Mouse (Mus musculus): Measurements from ENCODE around the gene Gm4450. TPM values are rescaled to one million over a fixed set of nuclear protein-coding genes. Genes with fewer than 3 reads are reported as not detected.
"Not testable (repeated sequence)": the region's sequence is repeated elsewhere in the genome, so short reads cannot be mapped to it uniquely, and the experiment has no call there.

The Gm4450 gene
- not detected in 2 replicates for polyA plus RNA-seq (2014; fragmentation: Nextera tagmentation; extraction: Ambion mirVana)

DNA sequence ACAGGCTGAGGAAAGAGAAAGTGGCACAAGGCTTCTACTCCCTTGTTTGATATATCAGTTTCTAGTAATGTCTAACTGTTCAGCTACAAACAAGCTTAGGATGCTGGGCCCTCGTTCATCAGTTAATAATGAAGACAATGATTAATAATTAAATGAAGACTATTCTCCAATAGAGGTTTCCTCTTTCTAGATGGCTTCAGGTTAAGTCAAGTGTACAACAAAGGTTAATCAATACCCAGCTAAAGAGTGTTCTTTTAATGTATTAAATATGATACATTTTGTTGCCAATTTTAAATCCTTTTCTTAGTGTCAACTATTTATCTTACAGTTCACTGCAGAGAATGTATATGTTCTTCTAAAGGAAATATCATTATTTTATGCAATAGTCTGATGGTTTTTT lies at the start of gene Gm4450:
TSS of gene Gm4450 (minus strand) at position 101 of the 400 bp plus-strand sequence.
- H3K4me3 ChIP-seq (ENCODE audit: low read depth, low read length); DNase-seq (ENCODE audit: low spot score); H3K9ac ChIP-seq (ENCODE audit: low read depth, low read length); H3K36me3 ChIP-seq (ENCODE audit: control insufficient read depth, insufficient read depth, low read length); H3K27ac ChIP-seq (ENCODE audit: low read depth, low read length); ATAC-seq (ENCODE audit: low FRiP score); H3K4me2 ChIP-seq (replicated peaks; ENCODE audit: low read depth, low read length); H3K4me1 ChIP-seq (replicated peaks; ENCODE audit: control insufficient read depth, insufficient read depth, low read length); H3K9me3 ChIP-seq (ENCODE audit: control insufficient read depth, low read length); H3K27me3 ChIP-seq (ENCODE audit: control insufficient read depth, insufficient read depth, low read length): not testable (repeated sequence)
- no CpG with 5 or more reads among the region's 1 CpGs for WGBS

- H3K36me3 ChIP-seq (ENCODE audit: control insufficient read depth, insufficient read depth, low read length); H3K27ac ChIP-seq (ENCODE audit: low read depth, low read length); H3K9ac ChIP-seq (ENCODE audit: low read depth, low read length); DNase-seq (ENCODE audit: low spot score); H3K4me2 ChIP-seq (replicated peaks; ENCODE audit: low read depth, low read length); H3K27me3 ChIP-seq (ENCODE audit: control insufficient read depth, insufficient read depth, low read length); ATAC-seq (ENCODE audit: low FRiP score); H3K4me3 ChIP-seq (ENCODE audit: low read depth, low read length); H3K4me1 ChIP-seq (replicated peaks; ENCODE audit: control insufficient read depth, insufficient read depth, low read length); H3K9me3 ChIP-seq (ENCODE audit: control insufficient read depth, low read length): not testable (repeated sequence)
Observed at GRCm38 (mm10) chr3:98497401-98497800, 40.5 kb upstream of the Gm4450 start.

GRCm38 (mm10) chr3:98496762-98497161 lies 39.8 kb upstream of the Gm4450 start:
- not testable (repeated sequence) for H3K27me3 ChIP-seq (ENCODE audit: control insufficient read depth, insufficient read depth, low read length); H3K4me3 ChIP-seq (ENCODE audit: low read depth, low read length); H3K27ac ChIP-seq (ENCODE audit: low read depth, low read length); H3K9me3 ChIP-seq (ENCODE audit: control insufficient read depth, low read length); H3K4me2 ChIP-seq (replicated peaks; ENCODE audit: low read depth, low read length); H3K4me1 ChIP-seq (replicated peaks; ENCODE audit: control insufficient read depth, insufficient read depth, low read length); H3K9ac ChIP-seq (ENCODE audit: low read depth, low read length); H3K36me3 ChIP-seq (ENCODE audit: control insufficient read depth, insufficient read depth, low read length); DNase-seq (ENCODE audit: low spot score); ATAC-seq (ENCODE audit: low FRiP score)
- WGBS = no CpG with 5 or more reads among the region's 2 CpGs

DNA sequence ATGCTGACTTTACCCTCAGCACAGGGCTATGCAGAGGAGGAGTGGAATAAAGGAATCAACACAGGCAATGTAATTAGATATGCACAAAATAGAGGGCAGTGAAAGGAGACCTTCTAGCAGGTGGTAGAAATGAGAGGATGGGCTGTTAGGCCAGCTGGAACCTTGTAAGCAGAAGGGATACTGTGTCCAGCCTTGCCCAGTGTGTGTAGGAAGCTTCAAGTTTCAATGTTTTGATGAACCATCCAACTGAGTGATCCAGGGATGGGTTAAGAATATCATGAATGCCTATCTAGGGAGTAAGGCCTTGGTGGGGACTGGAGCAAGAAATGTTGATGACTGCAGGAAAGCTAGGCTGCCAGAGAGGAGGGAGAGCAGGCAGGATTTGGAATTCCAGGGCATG lies 38.1 kb upstream of the Gm4450 start:
- not testable (repeated sequence) for H3K9me3 ChIP-seq (ENCODE audit: control insufficient read depth, low read length); H3K4me2 ChIP-seq (replicated peaks; ENCODE audit: low read depth, low read length); DNase-seq (ENCODE audit: low spot score); H3K4me3 ChIP-seq (ENCODE audit: low read depth, low read length); H3K27ac ChIP-seq (ENCODE audit: low read depth, low read length); H3K4me1 ChIP-seq (replicated peaks; ENCODE audit: control insufficient read depth, insufficient read depth, low read length); H3K9ac ChIP-seq (ENCODE audit: low read depth, low read length); H3K36me3 ChIP-seq (ENCODE audit: control insufficient read depth, insufficient read depth, low read length); ATAC-seq (ENCODE audit: low FRiP score); H3K27me3 ChIP-seq (ENCODE audit: control insufficient read depth, insufficient read depth, low read length)

GRCm38 (mm10) chr3:98494184-98494583 lies 37.3 kb upstream of the Gm4450 start:
- not testable (repeated sequence) for H3K4me3 ChIP-seq (ENCODE audit: low read depth, low read length); DNase-seq (ENCODE audit: low spot score); H3K27ac ChIP-seq (ENCODE audit: low read depth, low read length); H3K4me1 ChIP-seq (replicated peaks; ENCODE audit: control insufficient read depth, insufficient read depth, low read length); H3K9me3 ChIP-seq (ENCODE audit: control insufficient read depth, low read length); H3K36me3 ChIP-seq (ENCODE audit: control insufficient read depth, insufficient read depth, low read length); H3K4me2 ChIP-seq (replicated peaks; ENCODE audit: low read depth, low read length); H3K9ac ChIP-seq (ENCODE audit: low read depth, low read length); ATAC-seq (ENCODE audit: low FRiP score); H3K27me3 ChIP-seq (ENCODE audit: control insufficient read depth, insufficient read depth, low read length)

DNA sequence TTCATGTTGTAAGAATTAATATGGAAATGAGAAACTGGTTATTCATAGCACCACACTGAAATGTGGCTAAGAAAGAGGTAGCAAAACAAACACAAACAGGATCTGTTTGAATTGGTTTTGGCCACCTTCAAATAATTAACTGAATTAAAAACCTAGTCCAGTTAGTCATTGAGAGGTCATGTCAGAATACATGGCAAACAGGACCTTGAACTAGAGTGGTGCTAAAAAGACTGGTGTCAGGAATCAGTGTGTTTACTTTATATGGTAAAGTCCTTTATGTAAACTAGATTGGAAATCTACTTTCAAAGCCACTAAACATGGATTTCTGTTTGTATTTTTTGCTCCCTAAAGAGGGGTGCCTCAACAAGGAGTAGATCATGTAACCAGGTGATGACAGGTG lies 14.6 kb upstream of the Gm4450 start:
- not testable (repeated sequence) for H3K36me3 ChIP-seq (ENCODE audit: control insufficient read depth, insufficient read depth, low read length); H3K27me3 ChIP-seq (ENCODE audit: control insufficient read depth, insufficient read depth, low read length); H3K4me1 ChIP-seq (replicated peaks; ENCODE audit: control insufficient read depth, insufficient read depth, low read length); H3K9ac ChIP-seq (ENCODE audit: low read depth, low read length); H3K27ac ChIP-seq (ENCODE audit: low read depth, low read length); H3K9me3 ChIP-seq (ENCODE audit: control insufficient read depth, low read length); H3K4me3 ChIP-seq (ENCODE audit: low read depth, low read length); DNase-seq (ENCODE audit: low spot score); H3K4me2 ChIP-seq (replicated peaks; ENCODE audit: low read depth, low read length); ATAC-seq (ENCODE audit: low FRiP score)

DNA sequence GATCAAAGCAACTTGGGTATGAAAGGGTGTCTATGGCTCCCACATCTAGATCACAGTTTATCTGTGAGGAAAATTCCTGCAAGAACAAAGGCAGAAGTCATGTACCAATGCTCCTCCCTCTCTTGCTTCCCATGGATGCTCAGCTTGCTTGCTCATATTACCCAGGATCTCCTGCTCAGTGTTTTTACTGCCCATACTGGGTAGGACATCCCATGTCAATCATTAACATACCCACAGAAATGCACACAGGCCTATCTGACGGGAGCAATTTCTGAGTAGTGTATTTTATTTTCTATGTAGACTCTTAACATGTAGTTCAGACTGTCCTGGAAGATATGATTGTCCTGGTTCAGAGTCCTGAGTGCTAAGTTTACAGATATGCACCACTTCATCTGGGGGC lies 14.1 kb upstream of the Gm4450 start:
- H3K4me1 ChIP-seq (replicated peaks; ENCODE audit: control insufficient read depth, insufficient read depth, low read length); H3K9ac ChIP-seq (ENCODE audit: low read depth, low read length): not testable (repeated sequence)

DNA sequence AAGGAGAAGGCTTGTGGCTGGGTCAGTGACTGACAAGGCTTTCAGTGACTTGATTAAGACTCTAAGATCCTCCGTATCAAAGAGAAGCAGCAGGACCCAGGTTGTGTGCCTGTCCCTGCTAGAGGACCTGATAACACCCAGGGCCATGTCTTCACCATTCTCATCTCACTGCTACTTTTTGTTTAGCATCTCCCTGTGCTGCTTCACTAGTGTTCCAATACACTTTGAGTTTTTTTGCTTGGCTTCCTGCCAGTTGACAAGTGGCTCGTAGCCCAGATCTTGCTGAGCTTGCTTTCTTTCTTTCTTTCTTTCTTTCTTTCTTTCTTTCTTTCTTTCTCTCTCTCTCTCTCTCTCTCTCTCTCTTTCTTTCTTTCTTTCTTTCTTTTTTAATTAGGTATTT lies 12.4 kb upstream of the Gm4450 start:
- not testable (repeated sequence) for H3K4me3 ChIP-seq (ENCODE audit: low read depth, low read length); H3K9me3 ChIP-seq (ENCODE audit: control insufficient read depth, low read length); H3K4me1 ChIP-seq (replicated peaks; ENCODE audit: control insufficient read depth, insufficient read depth, low read length); H3K27ac ChIP-seq (ENCODE audit: low read depth, low read length); H3K36me3 ChIP-seq (ENCODE audit: control insufficient read depth, insufficient read depth, low read length); H3K9ac ChIP-seq (ENCODE audit: low read depth, low read length); H3K4me2 ChIP-seq (replicated peaks; ENCODE audit: low read depth, low read length); H3K27me3 ChIP-seq (ENCODE audit: control insufficient read depth, insufficient read depth, low read length); ATAC-seq (ENCODE audit: low FRiP score); DNase-seq (ENCODE audit: low spot score)
- WGBS = 80% methylated on average over 1 of the region's 2 CpGs

More for the DNA sequence above, 14.1 kb upstream of the Gm4450 start:
- ATAC-seq (ENCODE audit: low FRiP score); H3K36me3 ChIP-seq (ENCODE audit: control insufficient read depth, insufficient read depth, low read length); H3K4me3 ChIP-seq (ENCODE audit: low read depth, low read length); H3K27me3 ChIP-seq (ENCODE audit: control insufficient read depth, insufficient read depth, low read length); H3K27ac ChIP-seq (ENCODE audit: low read depth, low read length); DNase-seq (ENCODE audit: low spot score); H3K9me3 ChIP-seq (ENCODE audit: control insufficient read depth, low read length); H3K4me2 ChIP-seq (replicated peaks; ENCODE audit: low read depth, low read length): not testable (repeated sequence)
- WGBS = no CpG with 5 or more reads among the region's 1 CpGs

DNA sequence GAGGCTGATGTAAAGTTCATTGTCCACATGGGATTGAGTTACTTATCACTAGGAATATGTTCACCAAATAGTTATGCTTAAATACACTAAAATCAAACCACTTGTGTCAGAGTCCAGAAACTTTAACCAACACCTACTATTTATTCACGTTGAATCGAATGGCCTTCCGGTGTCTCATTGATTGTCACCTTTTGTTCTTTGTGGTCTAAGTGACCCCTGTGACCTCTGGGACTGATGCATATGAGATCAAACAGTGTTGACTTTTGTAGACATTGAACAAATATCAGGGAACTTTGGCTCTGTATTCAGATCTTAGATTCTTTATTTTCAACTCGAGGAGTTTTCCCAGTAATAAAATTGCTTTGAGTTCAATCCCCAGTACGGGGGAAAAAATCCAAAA lies 3.1 kb downstream of the Gm4450 start:
- not testable (repeated sequence) for H3K27ac ChIP-seq (ENCODE audit: low read depth, low read length); ATAC-seq (ENCODE audit: low FRiP score); H3K4me1 ChIP-seq (replicated peaks; ENCODE audit: control insufficient read depth, insufficient read depth, low read length); H3K36me3 ChIP-seq (ENCODE audit: control insufficient read depth, insufficient read depth, low read length); H3K9me3 ChIP-seq (ENCODE audit: control insufficient read depth, low read length); H3K9ac ChIP-seq (ENCODE audit: low read depth, low read length); H3K4me3 ChIP-seq (ENCODE audit: low read depth, low read length); DNase-seq (ENCODE audit: low spot score); H3K27me3 ChIP-seq (ENCODE audit: control insufficient read depth, insufficient read depth, low read length); H3K4me2 ChIP-seq (replicated peaks; ENCODE audit: low read depth, low read length)
- WGBS = 70% methylated on average over 5 of the region's 5 CpGs
